Mouse (Mus musculus): ENCODE measurements around the gene Vmn1r232. TPM values are rescaled to one million over a fixed set of nuclear protein-coding genes. Genes with fewer than 3 reads are reported as not detected.
A peak's percentile ranks its signal among the peaks of the same experiment; 100 is the strongest.

Gene Vmn1r232
- not detected in 2 replicates for polyA plus RNA-seq (2014; fragmentation: Nextera tagmentation; extraction: Ambion mirVana)

DNA sequence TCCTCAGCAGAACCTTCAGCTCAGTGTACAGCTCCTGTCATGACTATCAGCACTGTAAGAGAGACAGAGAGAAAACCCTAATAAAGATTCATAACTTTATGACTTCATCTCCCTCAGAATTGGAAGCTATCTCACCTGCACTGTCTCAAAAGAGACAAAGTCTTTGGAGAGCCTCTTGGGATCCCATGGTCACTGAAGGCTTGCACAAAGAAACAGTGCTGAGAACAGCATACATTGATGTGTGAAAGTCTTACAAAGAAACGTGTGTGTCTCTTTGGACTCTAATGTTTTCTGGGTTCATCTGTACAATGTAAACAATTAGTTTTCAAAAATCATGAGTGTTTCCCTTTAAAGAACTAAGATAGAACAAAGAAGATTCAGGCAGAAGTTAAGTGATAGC is at the start of gene Vmn1r232:
Gene Vmn1r232 (minus strand): TSS at position 101 of the 400 bp plus-strand sequence.
- Histone ChIP-seq H3K9ac (replicated peaks; ENCODE audit: low read length) (no peak within 1 kb of the TSS), H3K27ac (replicated peaks; ENCODE audit: low read depth, low read length) (no peak within 1 kb of the TSS), H3K36me3 (replicated peaks; ENCODE audit: control insufficient read depth, insufficient read depth, low read depth, low read length) (no peaks in the 10 kb centered on the region), H3K4me3 (ENCODE audit: low read depth, low read length) (no peak within 1 kb of the TSS), H3K27me3 (ENCODE audit: control insufficient read depth, insufficient read depth, low read length) (no peaks in the 10 kb centered on the region), H3K4me2 (ENCODE audit: low read depth, low read length) (no peak within 1 kb of the TSS), H3K4me1 (ENCODE audit: control insufficient read depth, insufficient read depth, low read length) (no peaks in the 10 kb centered on the region), H3K9me3 (replicated peaks; ENCODE audit: control insufficient read depth, low read length) (no peaks in the 10 kb centered on the region)
- WGBS: 66% methylated on average over 1 of the region's 1 CpGs
- DNase-seq (ENCODE audit: low spot score): no peak
- ATAC-seq (replicated peaks; ENCODE audit: insufficient number of reproducible peaks, low FRiP score, low TSS enrichment, low read depth): no peak

DNA sequence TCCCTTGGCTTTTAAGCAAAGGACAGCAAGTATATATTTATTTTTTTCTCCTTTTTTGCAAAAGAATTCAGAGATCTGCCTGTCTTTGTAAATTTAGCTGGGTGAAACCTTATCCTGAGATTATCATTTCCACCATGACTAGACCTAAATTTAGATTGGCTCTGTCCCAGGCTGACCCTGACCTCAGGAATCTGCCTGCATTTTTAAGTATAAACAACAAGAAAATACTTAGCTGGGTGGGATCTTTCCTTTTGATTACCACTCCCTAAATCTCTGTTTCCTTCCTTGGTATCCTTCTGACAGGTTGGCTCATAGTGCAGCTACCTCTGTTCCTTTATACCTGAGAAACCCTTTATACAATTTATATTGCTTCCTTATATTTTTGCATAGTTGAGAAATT is 47.2 kb upstream of the Vmn1r232 start:
- Histone ChIP-seq H3K27ac (replicated peaks; ENCODE audit: low read depth, low read length) (no peak overlapping the region), H3K9ac (replicated peaks; ENCODE audit: low read length) (no peak overlapping the region), H3K9me3 (replicated peaks; ENCODE audit: control insufficient read depth, low read length) (no peaks in the 10 kb centered on the region), H3K4me1 (ENCODE audit: control insufficient read depth, insufficient read depth, low read length) (no peaks in the 10 kb centered on the region), H3K4me2 (ENCODE audit: low read depth, low read length) (no peak overlapping the region), H3K4me3 (ENCODE audit: low read depth, low read length) (no peak overlapping the region), H3K36me3 (replicated peaks; ENCODE audit: control insufficient read depth, insufficient read depth, low read depth, low read length) (peaks cover 14% of the 10 kb centered on the region), H3K27me3 (ENCODE audit: control insufficient read depth, insufficient read depth, low read length) (no peaks in the 10 kb centered on the region)
- ATAC-seq (replicated peaks; ENCODE audit: insufficient number of reproducible peaks, low FRiP score, low TSS enrichment, low read depth) (no peak), DNase-seq (ENCODE audit: low spot score) (no peak)

DNA sequence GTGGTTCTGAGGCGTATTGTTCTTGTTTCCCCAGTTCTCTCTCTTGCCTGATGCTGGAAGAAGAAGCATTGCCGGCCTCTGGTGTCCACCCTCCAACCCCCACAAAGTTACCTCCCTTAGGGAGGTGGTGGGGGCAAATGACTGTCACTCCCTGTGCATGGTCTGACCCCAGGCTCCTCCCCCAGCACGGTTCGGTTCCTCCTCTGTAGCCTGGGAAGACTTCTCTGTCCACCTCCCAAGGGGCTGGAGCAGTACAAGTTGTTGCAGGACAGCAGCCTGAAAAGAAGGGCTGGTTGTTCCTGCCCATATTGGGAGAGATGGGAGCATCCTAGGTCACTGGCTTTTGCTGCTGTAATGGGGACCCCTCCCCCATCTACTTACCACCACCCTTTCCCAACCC is 45.9 kb upstream of the Vmn1r232 start:
- DNase-seq (ENCODE audit: low spot score): no peak
- H3K36me3 ChIP-seq (replicated peaks; ENCODE audit: control insufficient read depth, insufficient read depth, low read depth, low read length): peaks cover 20% of the 10 kb centered on the region
- ATAC-seq (replicated peaks; ENCODE audit: insufficient number of reproducible peaks, low FRiP score, low TSS enrichment, low read depth): no peak

DNA sequence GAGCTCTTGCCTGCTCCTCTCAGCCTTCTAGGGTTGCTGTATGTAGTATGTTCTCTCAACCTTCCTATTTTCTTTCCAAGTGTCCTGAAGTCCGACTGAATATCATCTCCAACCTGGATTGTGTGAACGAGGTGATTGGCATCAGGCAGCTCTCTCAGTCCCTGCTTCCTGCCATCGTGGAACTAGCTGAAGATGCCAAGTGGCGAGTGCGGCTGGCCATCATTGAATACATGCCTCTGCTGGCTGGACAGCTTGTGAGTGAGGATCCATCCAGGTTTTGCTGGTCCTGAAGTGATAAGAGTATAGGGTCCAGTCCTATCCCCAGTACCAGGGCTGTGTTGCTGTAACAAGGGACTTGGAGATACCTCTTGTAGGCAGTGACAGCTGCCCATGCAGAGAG is 40.9 kb upstream of the Vmn1r232 start:
- DNase-seq (ENCODE audit: low spot score): no peak
- Histone ChIP-seq H3K4me2 (ENCODE audit: low read depth, low read length) (no peak overlapping the region), H3K4me3 (ENCODE audit: low read depth, low read length) (no peak overlapping the region), H3K27ac (replicated peaks; ENCODE audit: low read depth, low read length) (no peak overlapping the region), H3K9ac (replicated peaks; ENCODE audit: low read length) (no peak overlapping the region), H3K27me3 (ENCODE audit: control insufficient read depth, insufficient read depth, low read length) (no peaks in the 10 kb centered on the region), H3K9me3 (replicated peaks; ENCODE audit: control insufficient read depth, low read length) (no peaks in the 10 kb centered on the region), H3K36me3 (replicated peaks; ENCODE audit: control insufficient read depth, insufficient read depth, low read depth, low read length) (peaks cover 50% of the 10 kb centered on the region), H3K4me1 (ENCODE audit: control insufficient read depth, insufficient read depth, low read length) (no peaks in the 10 kb centered on the region)
- no peak for ATAC-seq (replicated peaks; ENCODE audit: insufficient number of reproducible peaks, low FRiP score, low TSS enrichment, low read depth)
- WGBS: 96% methylated on average over 5 of the region's 5 CpGs

More for the DNA sequence above, 45.9 kb upstream of the Vmn1r232 start:
- Histone ChIP-seq H3K9ac (replicated peaks; ENCODE audit: low read length) (no peak overlapping the region), H3K27me3 (ENCODE audit: control insufficient read depth, insufficient read depth, low read length) (no peaks in the 10 kb centered on the region), H3K4me3 (ENCODE audit: low read depth, low read length) (no peak overlapping the region), H3K27ac (replicated peaks; ENCODE audit: low read depth, low read length) (no peak overlapping the region), H3K9me3 (replicated peaks; ENCODE audit: control insufficient read depth, low read length) (no peaks in the 10 kb centered on the region), H3K4me1 (ENCODE audit: control insufficient read depth, insufficient read depth, low read length) (no peaks in the 10 kb centered on the region), H3K4me2 (ENCODE audit: low read depth, low read length) (no peak overlapping the region)
- WGBS: 84% methylated on average over 4 of the region's 4 CpGs

DNA sequence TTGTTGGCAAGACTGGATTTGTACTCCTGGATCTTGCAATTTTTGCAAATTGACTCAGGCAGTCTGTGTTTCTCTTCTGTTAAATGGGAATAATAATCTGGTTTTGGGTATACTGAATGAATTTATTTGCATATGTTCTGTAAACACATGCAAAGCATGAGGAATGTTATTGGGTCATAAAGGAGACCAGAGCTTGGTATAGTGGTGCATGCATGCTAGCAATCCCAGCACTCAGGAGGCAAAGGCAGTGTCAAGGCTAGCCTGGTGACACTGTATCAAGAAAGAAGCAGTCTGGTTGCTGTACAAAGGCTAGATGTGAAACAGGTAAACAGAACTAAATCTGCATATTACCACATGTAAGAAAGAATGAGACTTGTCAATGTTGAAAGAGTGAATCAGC is 27.1 kb upstream of the Vmn1r232 start:
- Histone ChIP-seq H3K4me3 (ENCODE audit: low read depth, low read length) (peak overlapping the region; percentile 37), H3K9ac (replicated peaks; ENCODE audit: low read length) (peak overlapping the region; percentile 45), H3K36me3 (replicated peaks; ENCODE audit: control insufficient read depth, insufficient read depth, low read depth, low read length) (no peaks in the 10 kb centered on the region), H3K27ac (replicated peaks; ENCODE audit: low read depth, low read length) (no peak overlapping the region), H3K4me2 (ENCODE audit: low read depth, low read length) (peak overlapping the region; percentile 65), H3K4me1 (ENCODE audit: control insufficient read depth, insufficient read depth, low read length) (no peaks in the 10 kb centered on the region), H3K9me3 (replicated peaks; ENCODE audit: control insufficient read depth, low read length) (no peaks in the 10 kb centered on the region), H3K27me3 (ENCODE audit: control insufficient read depth, insufficient read depth, low read length) (no peaks in the 10 kb centered on the region)
- DNase-seq (ENCODE audit: low spot score): no peak
- no peak for ATAC-seq (replicated peaks; ENCODE audit: insufficient number of reproducible peaks, low FRiP score, low TSS enrichment, low read depth)

DNA sequence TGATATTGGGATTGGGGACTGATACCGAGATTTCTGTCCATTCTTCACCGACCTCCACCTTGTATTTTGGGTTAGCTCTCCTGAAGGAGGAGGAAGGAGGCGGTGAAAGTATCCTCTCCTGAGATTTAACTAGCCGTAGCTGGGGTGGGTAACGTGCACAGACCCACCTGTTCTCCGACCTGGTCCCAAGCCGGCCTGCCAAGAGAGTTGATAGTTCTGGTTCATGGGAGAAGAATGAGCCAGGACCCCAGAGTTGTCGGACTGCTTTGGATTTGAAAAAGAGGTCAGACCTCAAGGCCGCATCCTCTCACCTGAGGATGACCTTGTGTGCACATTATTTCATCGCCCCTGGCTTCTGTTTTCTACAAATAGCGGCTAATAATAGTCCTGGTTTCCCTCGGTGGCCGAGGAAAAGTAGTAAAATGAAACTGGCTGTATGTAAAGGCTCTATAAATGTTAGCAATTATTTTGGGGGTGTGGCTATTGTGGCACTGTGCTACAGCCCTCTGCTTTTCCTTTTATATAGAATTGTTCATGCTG is 26.6 kb upstream of the Vmn1r232 start:
- Histone ChIP-seq H3K4me3 (ENCODE audit: low read depth, low read length) (peak overlapping the region; percentile 37), H3K27ac (replicated peaks; ENCODE audit: low read depth, low read length) (peak overlapping the region; percentile 89), H3K36me3 (replicated peaks; ENCODE audit: control insufficient read depth, insufficient read depth, low read depth, low read length) (no peaks in the 10 kb centered on the region), H3K9ac (replicated peaks; ENCODE audit: low read length) (peak overlapping the region; percentile 45), H3K4me1 (ENCODE audit: control insufficient read depth, insufficient read depth, low read length) (no peaks in the 10 kb centered on the region), H3K27me3 (ENCODE audit: control insufficient read depth, insufficient read depth, low read length) (no peaks in the 10 kb centered on the region), H3K4me2 (ENCODE audit: low read depth, low read length) (peak overlapping the region; percentile 65), H3K9me3 (replicated peaks; ENCODE audit: control insufficient read depth, low read length) (no peaks in the 10 kb centered on the region)
- DNase-seq (ENCODE audit: low spot score) (no peak), ATAC-seq (replicated peaks; ENCODE audit: insufficient number of reproducible peaks, low FRiP score, low TSS enrichment, low read depth) (no peak)
- WGBS: 2% methylated on average over 13 of the region's 13 CpGs

DNA sequence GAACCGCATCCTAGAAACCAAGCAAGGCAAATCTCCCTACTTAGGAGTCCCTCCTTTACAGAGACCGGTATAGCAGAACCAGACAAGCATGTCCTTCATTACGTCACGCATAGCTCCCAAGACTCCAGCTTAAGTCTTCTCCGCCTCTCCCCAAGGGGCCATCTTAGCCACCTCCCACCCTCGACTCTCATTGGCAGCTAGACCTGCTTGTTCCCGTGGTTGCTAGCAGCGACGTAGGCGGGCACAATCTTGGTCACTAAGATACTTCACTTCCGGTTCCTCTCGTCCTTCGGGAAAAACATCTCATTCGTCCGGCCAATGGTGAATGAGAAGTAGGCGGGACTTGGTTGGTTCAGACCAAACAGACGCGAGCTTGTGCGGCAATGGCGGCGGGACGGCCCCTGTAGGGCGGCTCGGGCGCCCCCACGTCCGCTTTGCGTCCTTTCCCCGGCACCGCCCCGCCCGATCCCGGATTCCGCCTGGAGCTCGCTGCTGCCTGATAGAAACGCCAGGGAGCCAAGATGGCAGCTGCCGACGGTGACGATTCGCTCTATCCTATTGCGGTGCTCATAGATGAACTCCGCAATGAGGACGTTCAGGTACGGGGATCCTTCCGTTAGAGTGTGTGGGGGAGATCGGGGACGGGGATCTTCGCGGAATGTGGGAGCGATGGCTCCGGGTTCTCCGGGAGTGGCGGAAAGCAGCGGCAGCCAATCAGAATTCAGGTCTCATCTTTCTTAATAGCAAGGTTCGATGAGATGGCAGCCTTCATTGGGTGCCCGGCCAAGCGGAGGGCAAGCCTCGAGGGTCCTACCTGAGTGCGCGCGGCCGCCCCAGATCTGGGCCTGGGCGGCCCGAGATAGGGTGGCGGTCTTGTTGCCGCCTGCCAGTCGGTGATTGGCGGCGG is 25.7 kb upstream of the Vmn1r232 start, which contains the start of gene Ppp2r1a:
Gene Ppp2r1a (plus strand): TSS at position 327 of the 907 bp plus-strand sequence.
- Histone ChIP-seq H3K27me3 (ENCODE audit: control insufficient read depth, insufficient read depth, low read length) (no peaks in the 10 kb centered on the region), H3K27ac (replicated peaks; ENCODE audit: low read depth, low read length) (peak within 1 kb of the TSS; percentile 89), H3K4me1 (ENCODE audit: control insufficient read depth, insufficient read depth, low read length) (no peaks in the 10 kb centered on the region), H3K4me2 (ENCODE audit: low read depth, low read length) (peak within 1 kb of the TSS; percentile 65), H3K36me3 (replicated peaks; ENCODE audit: control insufficient read depth, insufficient read depth, low read depth, low read length) (no peaks in the 10 kb centered on the region), H3K4me3 (ENCODE audit: low read depth, low read length) (peak within 1 kb of the TSS; percentile 37), H3K9ac (replicated peaks; ENCODE audit: low read length) (peak within 1 kb of the TSS; percentile 45), H3K9me3 (replicated peaks; ENCODE audit: control insufficient read depth, low read length) (no peaks in the 10 kb centered on the region)
- DNase-seq (ENCODE audit: low spot score) (peak; percentile 99), ATAC-seq (replicated peaks; ENCODE audit: insufficient number of reproducible peaks, low FRiP score, low TSS enrichment, low read depth) (peak; percentile 99)
- under 1% methylated on average over 69 of the region's 69 CpGs for WGBS

DNA sequence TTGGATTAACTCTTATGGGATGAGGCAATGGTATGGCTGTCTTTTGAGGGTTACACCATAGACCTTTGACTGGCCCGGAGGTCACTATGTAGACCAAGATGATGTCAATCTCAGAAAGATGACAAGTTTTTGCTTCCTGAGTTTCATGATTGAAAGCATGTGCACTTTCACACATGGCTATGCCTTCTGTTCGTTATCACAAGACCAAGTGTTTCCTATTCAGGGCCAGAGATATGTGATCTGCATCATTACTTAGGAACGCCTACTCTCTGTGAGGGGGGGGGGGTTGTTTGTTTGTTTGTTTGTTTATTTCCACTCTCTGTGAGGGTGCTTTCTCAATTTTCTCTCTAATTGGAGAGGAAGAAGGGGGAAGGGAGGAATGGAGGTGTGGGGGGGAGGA is 24.7 kb upstream of the Vmn1r232 start:
- 52% methylated on average over 3 of the region's 3 CpGs for WGBS
- ATAC-seq (replicated peaks; ENCODE audit: insufficient number of reproducible peaks, low FRiP score, low TSS enrichment, low read depth) (no peak), DNase-seq (ENCODE audit: low spot score) (no peak)
- H3K9me3 ChIP-seq (replicated peaks; ENCODE audit: control insufficient read depth, low read length): no peaks in the 10 kb centered on the region
- H3K4me2 ChIP-seq (ENCODE audit: low read depth, low read length): peak overlapping the region; percentile 10
- H3K4me1 ChIP-seq (ENCODE audit: control insufficient read depth, insufficient read depth, low read length): no peaks in the 10 kb centered on the region
- peak overlapping the region; percentile 25 for H3K9ac ChIP-seq (replicated peaks; ENCODE audit: low read length)
- no peaks in the 10 kb centered on the region for H3K36me3 ChIP-seq (replicated peaks; ENCODE audit: control insufficient read depth, insufficient read depth, low read depth, low read length)
- no peaks in the 10 kb centered on the region for H3K27me3 ChIP-seq (ENCODE audit: control insufficient read depth, insufficient read depth, low read length)
- H3K27ac ChIP-seq (replicated peaks; ENCODE audit: low read depth, low read length): no peak overlapping the region
- H3K4me3 ChIP-seq (ENCODE audit: low read depth, low read length): peak overlapping the region; percentile 28

Measured in embryonic facial prominence, embryonic 11.5 days (tissue).